Mouse (Mus musculus) heart, postnatal 0 days (tissue): ENCODE data around the gene Rhpn2. TPM values are rescaled to one million over a fixed set of nuclear protein-coding genes. Genes with fewer than 3 reads are reported as not detected.

Source experiments
- ATAC-seq: fragments of 200-750 bp; cut with Nextera tagmentation; 2 replicates; pipeline ENCODE4 v1.8.0; 2017; ENCODE audit warnings: low read depth, moderate number of reproducible peaks, moderate library complexity; ENCODE audit not compliant: insufficient read depth
- DNase-seq: peaks from one replicate; pipeline ENCODE4 v3.0.0-alpha.2; 2016; ENCODE audit warnings: low spot score
- H3K27ac ChIP-seq: fragments of 300-500 bp; sonication (generic); 2 replicates; pipeline ENCODE4 v1.5.1; 2014; ENCODE audit warnings: low read depth, mild to moderate bottlenecking
- H3K27me3 ChIP-seq: fragments of 300-500 bp; sonication (generic); 2 replicates; pipeline ENCODE4 v1.6.1; 2014; ENCODE audit warnings: low read length, mixed read lengths; ENCODE audit not compliant: control insufficient read depth, insufficient read depth
- H3K36me3 ChIP-seq: fragments of 300-500 bp; sonication (generic); replicated peaks from 2 replicates; pipeline ENCODE4 v1.6.1; 2014; ENCODE audit warnings: low read length, mixed read lengths; ENCODE audit not compliant: control insufficient read depth, insufficient read depth
- H3K4me1 ChIP-seq: fragments of 300-500 bp; sonication (generic); 2 replicates; pipeline ENCODE4 v1.6.1; 2014; ENCODE audit warnings: antibody characterized with exemption; ENCODE audit not compliant: control insufficient read depth, insufficient read depth
- H3K4me2 ChIP-seq: fragments of 300-500 bp; sonication (generic); 2 replicates; pipeline ENCODE4 v1.6.1; 2014; ENCODE audit warnings: low read depth, mild to moderate bottlenecking, low read length, moderate library complexity
- H3K4me3 ChIP-seq: fragments of 300-500 bp; sonication (generic); 2 replicates; pipeline ENCODE4 v1.5.1; 2014; ENCODE audit warnings: low read depth, low read length
- H3K9ac ChIP-seq: fragments of 300-500 bp; sonication (generic); replicated peaks from 2 replicates; pipeline ENCODE4 v1.6.1; 2014; ENCODE audit warnings: low read depth, low read length, mixed read lengths
- H3K9me3 ChIP-seq: fragments of 300-500 bp; sonication (generic); replicated peaks from 2 replicates; pipeline ENCODE4 v1.6.1; 2016; ENCODE audit warnings: low read length; ENCODE audit not compliant: control insufficient read depth
- CTCF ChIP-seq: IDR thresholded peaks from 2 replicates; pipeline ENCODE4 v1.5.1; 2016; ENCODE audit warnings: antibody characterized with exemption, control low read depth, low read depth
- EP300 ChIP-seq: IDR thresholded peaks from 2 replicates; pipeline ENCODE4 v1.6.1; 2016; ENCODE audit warnings: antibody characterized with exemption, low read depth
- WGBS: fragments of 180-500 bp; shearing (Covaris S2); extraction: QIAGEN DNeasy Blood & Tissue Kit; methylation state at CpG from one replicate; pipeline ENCODE4 v1.1.7; 2014; 5-methylcytosine and 5-hydroxymethylcytosine counted together
- polyA plus RNA-seq: library from polyadenylated mRNA; unstranded; fragments of >200 nt; fragmentation: Nextera tagmentation; extraction: Ambion mirVana; gene quantifications from 2 replicates; pipeline ENCODE4 v1.2.1, GENCODE M21; 2015
- total RNA-seq: library from RNA; depleted of rRNA; stranded (reverse); fragments of >200 nt; gene quantifications from 2 replicates; pipeline ENCODE4 v1.2.3, GENCODE M21; 2014; ENCODE audit warnings: low replicate concordance

Gene Rhpn2
- total and polyA plus RNA-seq, 2 experiments from 2014 or later = 4.0 to 6.1 TPM

DNA sequence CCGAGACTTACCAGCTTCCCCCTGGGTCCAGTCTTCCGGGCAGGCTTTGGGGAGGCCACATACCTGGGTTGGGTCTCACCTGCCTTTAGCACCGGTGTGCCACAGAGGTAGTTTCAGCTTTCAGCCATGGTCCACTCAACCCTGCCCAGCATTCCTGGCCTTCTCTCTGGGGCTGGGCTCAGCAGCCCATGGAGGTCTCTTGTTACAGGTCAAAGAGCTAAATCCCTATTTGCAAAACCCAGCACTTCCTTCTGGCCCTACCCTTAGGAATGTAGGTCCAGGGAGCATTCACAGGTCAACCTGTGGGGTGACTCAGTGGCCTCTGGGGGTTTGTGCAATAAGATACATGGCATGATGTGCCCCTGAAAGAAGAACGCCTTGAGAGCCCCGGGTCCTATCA is 28.9 kb downstream of the Rhpn2 start:
- DNase-seq (no peak), ATAC-seq (no peak)
- Histone ChIP-seq H3K9me3 (no peaks in the 10 kb centered on the region), H3K36me3 (no peaks in the 10 kb centered on the region), H3K4me3 (no peak overlapping the region), H3K27me3 (no peaks in the 10 kb centered on the region), H3K4me2 (no peak overlapping the region), H3K4me1 (no peaks in the 10 kb centered on the region), H3K9ac (no peak overlapping the region), H3K27ac (no peak overlapping the region)
- 79% methylated on average over 5 of the region's 5 CpGs for WGBS
- TF ChIP-seq EP300 = no peak
- TF ChIP-seq CTCF = no peak

- ATAC-seq (no peak), DNase-seq (no peak)
- Histone ChIP-seq H3K4me1 (no peaks in the 10 kb centered on the region), H3K9me3 (no peaks in the 10 kb centered on the region), H3K36me3 (no peaks in the 10 kb centered on the region), H3K9ac (no peak overlapping the region), H3K27me3 (no peaks in the 10 kb centered on the region), H3K27ac (no peak overlapping the region), H3K4me2 (no peak overlapping the region), H3K4me3 (no peak overlapping the region)
- TF ChIP-seq EP300 (no peak), CTCF (no peak)
- WGBS = 65% methylated on average over 12 of the region's 12 CpGs
These were observed 31.4 kb downstream of the Rhpn2 start for GRCm38 (mm10) chr7:35365161-35365910.

- ATAC-seq = no peak
- H3K4me1 ChIP-seq = no peaks in the 10 kb centered on the region
- WGBS = 81% methylated on average over 14 of the region's 14 CpGs
- no peaks in the 10 kb centered on the region for H3K9me3 ChIP-seq
- H3K9ac ChIP-seq = no peak overlapping the region
- no peak overlapping the region for H3K4me2 ChIP-seq
- no peaks in the 10 kb centered on the region for H3K36me3 ChIP-seq
- H3K27me3 ChIP-seq = no peaks in the 10 kb centered on the region
- no peak overlapping the region for H3K4me3 ChIP-seq
- TF ChIP-seq CTCF (no peak), EP300 (no peak)
- no peak overlapping the region for H3K27ac ChIP-seq
- no peak for DNase-seq
These were observed 37.1 kb downstream of the Rhpn2 start for GRCm38 (mm10) chr7:35371096-35371495.

DNA sequence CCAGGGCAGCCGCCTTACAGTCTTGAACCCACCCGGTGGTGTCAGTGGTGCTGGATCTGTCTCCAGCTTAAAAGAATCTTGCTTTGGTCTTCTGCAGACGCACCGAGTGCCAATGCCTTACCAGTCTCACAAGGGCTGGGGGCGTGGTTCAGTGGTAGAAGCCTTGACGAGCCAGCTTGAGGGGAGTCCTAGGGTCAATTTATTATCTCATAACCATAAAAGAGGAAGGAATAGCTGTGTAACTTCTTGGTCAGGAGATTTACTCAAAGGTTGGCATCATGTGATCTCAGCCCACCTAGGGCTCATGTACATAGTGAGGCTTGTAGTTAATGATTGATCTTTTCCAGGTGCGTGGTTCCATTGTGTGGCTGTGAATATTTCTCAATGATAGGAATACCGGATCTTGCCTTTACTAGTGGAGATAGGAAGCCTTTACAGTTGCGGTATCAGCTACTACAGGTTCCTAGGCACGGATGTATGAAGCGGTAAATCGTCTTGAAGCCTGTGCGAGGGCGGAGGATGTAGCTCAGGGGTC is 38.6 kb downstream of the Rhpn2 start:
- Histone ChIP-seq H3K9ac (no peak overlapping the region), H3K27me3 (no peaks in the 10 kb centered on the region), H3K4me3 (no peak overlapping the region), H3K36me3 (no peaks in the 10 kb centered on the region), H3K27ac (no peak overlapping the region), H3K9me3 (no peaks in the 10 kb centered on the region), H3K4me1 (no peaks in the 10 kb centered on the region), H3K4me2 (no peak overlapping the region)
- DNase-seq = no peak
- no peak for TF ChIP-seq CTCF
- TF ChIP-seq EP300 = no peak
- no peak for ATAC-seq
- 77% methylated on average over 14 of the region's 14 CpGs for WGBS

DNA sequence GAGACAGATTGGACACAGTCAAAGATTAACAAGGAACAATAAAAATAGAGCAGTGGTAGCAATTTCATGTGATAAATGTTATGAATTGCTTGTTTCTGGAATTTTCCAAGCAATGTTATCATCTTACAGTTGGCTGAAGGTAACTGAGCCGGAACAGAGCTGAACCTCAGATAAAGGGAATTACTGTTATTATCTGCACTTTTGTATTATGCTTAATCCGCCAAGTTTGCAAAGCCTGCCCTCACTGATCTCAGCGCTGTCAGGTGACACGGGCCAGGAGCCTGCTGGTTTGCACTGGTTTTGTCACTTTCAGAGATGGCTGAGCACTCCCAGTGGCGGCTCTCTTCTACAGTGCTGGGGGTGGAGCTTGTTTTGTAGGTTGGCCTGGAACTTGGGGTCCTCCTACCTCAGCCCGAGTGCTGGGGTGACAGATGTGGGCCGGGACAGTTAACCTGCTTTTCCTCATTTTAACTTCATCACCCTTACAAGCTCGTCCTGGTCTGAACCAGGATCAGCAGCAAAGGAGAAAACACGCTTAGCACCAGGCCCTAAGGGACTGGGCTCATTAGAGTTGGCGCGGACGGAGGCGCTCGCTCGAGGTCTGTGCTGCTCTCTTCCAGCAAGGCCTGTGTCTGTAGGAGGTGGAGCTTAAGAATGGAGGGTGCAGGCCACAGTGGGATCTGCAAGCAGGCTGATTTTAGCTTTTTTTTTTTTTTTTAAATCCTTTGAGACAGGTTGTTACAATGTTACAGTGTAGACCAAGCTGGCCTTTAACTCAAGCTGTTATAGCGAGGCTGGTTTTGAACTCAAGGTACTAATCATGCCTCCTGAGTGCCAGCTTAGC is 39.4 kb downstream of the Rhpn2 start:
- no peaks in the 10 kb centered on the region for H3K4me1 ChIP-seq
- no peaks in the 10 kb centered on the region for H3K9me3 ChIP-seq
- no peaks in the 10 kb centered on the region for H3K36me3 ChIP-seq
- ATAC-seq (peak; percentile 77), DNase-seq (no peak)
- TF ChIP-seq CTCF (no peak), EP300 (no peak)
- H3K9ac ChIP-seq = no peak overlapping the region
- no peak overlapping the region for H3K4me3 ChIP-seq
- H3K27ac ChIP-seq = no peak overlapping the region
- H3K27me3 ChIP-seq = no peaks in the 10 kb centered on the region
- H3K4me2 ChIP-seq = no peak overlapping the region
- 48% methylated on average over 16 of the region's 16 CpGs for WGBS
